Mouse (Mus musculus) MEL (cell line): ENCODE data around the gene Teddm1a.
A peak's percentile ranks its signal among the peaks of the same experiment; 100 is the strongest.

Source experiments
- CHD1 ChIP-seq: IDR thresholded peaks from 2 replicates; pipeline ENCODE4 v1.6.1; 2012; ENCODE audit warnings: low read depth, mild to moderate bottlenecking, inconsistent platforms, low read length, improper control_type of control experiment
- CTCF ChIP-seq, 3 experiments: IDR thresholded peaks in 2 of 3; conservative IDR thresholded peaks in 1 of 3; 2 replicates each; pipeline ENCODE4 v1.5.1; 2011 to 2012; ENCODE audit warnings: low read length in 3 of 3, low read depth in 2 of 3, mild to moderate bottlenecking in 2 of 3, improper control_type of control experiment in 1 of 3, inconsistent platforms in 1 of 3, mixed read lengths in 1 of 3, moderate library complexity in 1 of 3; ENCODE audit not compliant: control insufficient read depth in 1 of 3, insufficient read depth in 1 of 3, poor library complexity in 1 of 3, severe bottlenecking in 1 of 3
- EP300 ChIP-seq, 2 experiments: IDR thresholded peaks; 2 replicates each; pipeline ENCODE4 v1.6.1; 2011; ENCODE audit warnings: improper control_type of control experiment in 2 of 2, low read length in 2 of 2, low read depth in 1 of 2, mild to moderate bottlenecking in 1 of 2
- MYB ChIP-seq: IDR thresholded peaks from 2 replicates; pipeline ENCODE4 v1.6.1; 2011; ENCODE audit warnings: mild to moderate bottlenecking, low read depth, low read length, improper control_type of control experiment
- POLR2A ChIP-seq, 2 experiments: IDR thresholded peaks; 2 replicates each; pipeline ENCODE4 v1.6.1; 2011 to 2012; ENCODE audit warnings: low read length in 2 of 2, mild to moderate bottlenecking in 2 of 2, control low read depth in 1 of 2, improper control_type of control experiment in 1 of 2, low read depth in 1 of 2, moderate library complexity in 1 of 2; ENCODE audit not compliant: control insufficient read depth in 1 of 2, insufficient read depth in 1 of 2, poor library complexity in 1 of 2
- RAD21 ChIP-seq: IDR thresholded peaks from 2 replicates; pipeline ENCODE4 v1.6.1; 2011; ENCODE audit warnings: mild to moderate bottlenecking, low read depth, low read length, improper control_type of control experiment
- RCOR1 ChIP-seq: IDR thresholded peaks from 2 replicates; pipeline ENCODE4 v1.6.1; 2012; ENCODE audit warnings: low read depth, mild to moderate bottlenecking, inconsistent platforms, low read length, improper control_type of control experiment
- ZC3H11A ChIP-seq: IDR thresholded peaks from 2 replicates; pipeline ENCODE4 v1.6.1; 2012; ENCODE audit warnings: low read depth, mild to moderate bottlenecking, inconsistent platforms, low read length, improper control_type of control experiment

DNA sequence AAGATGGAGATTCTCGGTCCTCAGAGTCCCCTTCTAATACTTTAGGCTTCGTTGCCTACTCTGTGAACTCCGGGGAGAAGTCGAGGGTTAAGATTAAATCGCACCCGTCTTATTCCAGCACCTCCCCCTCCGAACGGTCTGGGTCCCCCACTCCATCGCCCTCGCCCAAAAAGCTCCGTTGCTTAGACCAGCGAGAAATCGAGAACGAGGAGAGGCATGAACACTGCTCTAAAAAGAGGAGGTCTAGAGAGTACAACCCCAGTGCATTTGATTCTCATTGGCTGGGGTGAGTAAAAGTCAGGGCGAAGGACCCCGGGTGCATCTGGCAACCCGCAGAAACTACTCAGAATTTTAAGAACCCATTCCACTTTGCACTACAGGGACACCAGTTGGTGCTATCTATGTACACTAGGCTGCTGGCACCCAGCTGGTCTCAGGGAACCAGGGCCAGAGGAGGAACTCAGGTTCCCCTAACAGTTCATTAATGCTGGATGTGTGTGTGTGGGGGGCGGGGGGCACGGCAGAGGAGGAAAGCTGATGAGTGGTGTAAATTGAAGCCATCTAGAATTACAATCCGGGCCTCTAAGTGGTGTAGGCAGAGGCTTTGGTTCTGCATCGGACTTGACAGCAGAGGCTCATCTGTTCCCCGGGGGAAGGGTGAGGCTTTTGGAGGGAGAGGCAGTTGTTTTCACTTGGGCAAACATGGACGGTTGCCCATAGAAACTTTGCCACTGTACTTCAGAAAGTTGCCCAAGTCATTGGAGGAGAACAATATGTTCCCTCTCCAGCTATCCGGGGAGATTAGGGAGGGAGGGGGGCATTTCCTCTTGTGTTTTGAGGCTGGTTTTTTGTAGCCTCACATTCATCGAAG lies 9.6 kb downstream of the Teddm1a start:
- no peak for TF ChIP-seq ZC3H11A
- TF ChIP-seq CTCF (IDR thresholded peaks at IDR 0.05 in 2 of 3, conservative IDR thresholded peaks at IDR 0.05 in 1 of 3; ENCODE audit: control insufficient read depth in 1 of 3, insufficient read depth in 1 of 3, low read depth in 2 of 3, low read length in 3 of 3, poor library complexity in 1 of 3, severe bottlenecking in 1 of 3), result no peak
- no peak for TF ChIP-seq EP300 (IDR thresholded peaks at IDR 0.05; ENCODE audit: low read depth in 1 of 2, low read length in 2 of 2)
- no peak for TF ChIP-seq MYB
- 0 out of 2 replicates have a peak, but pooled peaks have one; percentile 11 for TF ChIP-seq CHD1
- TF ChIP-seq RAD21, result no peak
- no peak for TF ChIP-seq POLR2A (IDR thresholded peaks at IDR 0.05; ENCODE audit: control insufficient read depth in 1 of 2, insufficient read depth in 1 of 2, low read depth in 1 of 2, low read length in 2 of 2, poor library complexity in 1 of 2)
- no peak for TF ChIP-seq RCOR1
